Mouse (Mus musculus) frontal cortex, postnatal 10 days (tissue): ENCODE results near the gene Ckm.

Experiments used
- DNase-seq, 2 experiments: peaks; one replicate each; pipeline ENCODE4 v3.0.0; 2022; ENCODE audit warnings: low spot score in 2 of 2, mixed read lengths in 1 of 2

The Ckm gene

DNA sequence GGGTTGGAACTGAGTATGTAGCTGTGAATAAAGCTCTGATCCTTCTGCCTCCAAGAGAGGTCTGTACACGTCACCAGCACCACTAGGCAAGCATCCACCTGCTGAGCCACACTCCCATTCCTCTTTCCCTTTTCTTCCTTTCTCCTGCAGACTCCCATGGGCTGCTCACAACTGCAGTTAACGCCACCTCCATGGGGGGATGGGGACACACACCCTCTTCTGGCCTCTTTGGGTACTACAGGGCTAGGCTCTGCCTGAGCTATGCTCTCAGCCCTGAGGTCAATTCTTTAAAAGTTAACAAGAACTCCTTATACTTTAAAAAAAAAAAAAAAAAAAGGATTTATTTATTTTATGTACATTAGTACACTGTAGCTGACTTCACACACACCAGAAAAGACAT is 27.9 kb downstream of the Ckm start:
- no peak for DNase-seq

GRCm38 (mm10) chr7:19436276-19436675 is 31.7 kb downstream of the Ckm start:
- DNase-seq: no peak

DNA sequence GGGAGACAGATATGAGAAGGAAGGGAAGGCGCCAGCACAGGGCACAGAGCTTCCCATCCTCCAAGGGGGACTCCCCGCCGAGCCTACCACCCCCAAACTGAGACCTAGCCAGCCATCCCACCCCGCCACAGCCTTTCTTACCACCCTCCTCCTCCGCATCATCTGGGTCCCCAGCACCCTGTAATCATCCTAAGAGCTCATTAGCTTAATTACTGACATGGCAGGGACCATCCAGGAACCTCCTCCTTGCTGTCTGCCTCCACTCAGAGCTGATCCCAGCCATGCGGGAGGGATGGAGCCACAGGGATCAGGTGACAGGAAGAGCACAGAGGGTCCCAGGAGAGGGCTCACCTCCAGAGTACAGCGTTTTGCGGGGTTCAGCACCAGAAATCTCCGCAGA is 32.5 kb downstream of the Ckm start:
- no peak for DNase-seq

- DNase-seq: no peak
These were observed 37.0 kb downstream of the Ckm start for GRCm38 (mm10) chr7:19441448-19442091.

GRCm38 (mm10) chr7:19443344-19443743 is 38.8 kb downstream of the Ckm start:
- peak in 1 of 2 experiments; percentile 78 for DNase-seq

- no peak for DNase-seq
These were observed 40.2 kb downstream of the Ckm start for GRCm38 (mm10) chr7:19444801-19445200.

DNA sequence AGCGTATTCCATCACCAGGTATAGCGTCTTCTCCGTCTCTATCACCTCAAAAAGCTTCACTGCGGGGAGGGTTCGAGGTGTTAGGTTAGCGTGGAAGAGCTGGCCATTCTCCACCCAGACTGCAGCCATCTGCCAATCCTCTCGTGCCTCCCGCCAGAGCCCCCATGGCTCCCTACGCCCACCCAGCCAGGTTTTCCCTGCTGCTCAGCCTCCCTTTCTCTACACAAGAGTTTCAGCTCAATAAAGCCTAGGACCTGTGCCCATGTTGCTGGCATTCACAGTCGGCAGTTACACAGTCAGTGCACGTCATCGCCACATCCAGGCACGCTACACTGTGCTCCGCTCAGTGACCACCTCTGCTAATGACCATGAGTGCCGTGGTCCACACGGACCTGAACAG is 43.1 kb downstream of the Ckm start:
- DNase-seq: no peak

DNA sequence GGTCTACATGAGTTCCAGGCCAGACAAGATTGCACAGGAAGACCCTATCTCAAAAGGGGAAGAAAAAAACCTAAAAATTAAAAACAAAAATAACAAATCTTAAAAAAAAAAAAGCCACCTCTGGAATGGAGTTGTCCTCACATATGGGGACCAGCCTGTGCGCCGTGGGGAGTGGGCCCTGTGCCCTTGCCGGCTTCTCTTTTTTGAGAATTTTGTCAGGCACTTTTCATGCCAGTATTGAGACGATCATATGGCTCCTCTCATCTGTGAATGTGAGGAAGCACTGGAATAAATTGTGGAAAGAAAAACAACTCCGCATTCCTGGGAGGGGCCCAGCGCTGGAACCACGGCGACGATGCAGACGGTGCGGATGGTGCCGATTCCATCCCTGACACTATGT is 44.6 kb downstream of the Ckm start:
- DNase-seq: no peak

- no peak for DNase-seq
These were observed 50.6 kb downstream of the Ckm start for GRCm38 (mm10) chr7:19455186-19455585.

GRCm38 (mm10) chr7:19455819-19456495 is 51.4 kb downstream of the Ckm start:
- DNase-seq: no peak

DNA sequence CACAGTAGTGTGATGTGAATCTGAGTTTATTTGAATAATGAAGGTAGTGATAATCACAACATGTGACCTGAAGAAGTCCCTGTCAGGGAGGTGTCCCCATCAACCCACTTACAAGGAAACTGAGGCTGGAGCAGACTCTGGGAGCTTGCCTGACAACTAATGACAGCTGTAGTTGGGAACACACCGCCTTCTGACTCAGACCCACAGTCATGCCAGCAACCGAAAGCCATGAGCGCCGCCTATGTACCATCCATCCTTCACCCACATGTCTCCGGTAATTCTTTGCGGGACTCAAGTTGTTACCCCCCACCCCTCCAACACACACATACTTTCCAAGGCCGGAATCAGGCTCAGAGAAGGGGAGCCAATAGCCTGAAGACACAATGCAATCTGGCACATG is 52.1 kb downstream of the Ckm start:
- DNase-seq: no peak

- peak in 1 of 2 experiments; percentile 24 for DNase-seq
These were observed 53.0 kb downstream of the Ckm start for GRCm38 (mm10) chr7:19457414-19458071.

- DNase-seq: peak; percentile 65 to 68
These were observed 53.5 kb downstream of the Ckm start for GRCm38 (mm10) chr7:19458072-19458486.

DNA sequence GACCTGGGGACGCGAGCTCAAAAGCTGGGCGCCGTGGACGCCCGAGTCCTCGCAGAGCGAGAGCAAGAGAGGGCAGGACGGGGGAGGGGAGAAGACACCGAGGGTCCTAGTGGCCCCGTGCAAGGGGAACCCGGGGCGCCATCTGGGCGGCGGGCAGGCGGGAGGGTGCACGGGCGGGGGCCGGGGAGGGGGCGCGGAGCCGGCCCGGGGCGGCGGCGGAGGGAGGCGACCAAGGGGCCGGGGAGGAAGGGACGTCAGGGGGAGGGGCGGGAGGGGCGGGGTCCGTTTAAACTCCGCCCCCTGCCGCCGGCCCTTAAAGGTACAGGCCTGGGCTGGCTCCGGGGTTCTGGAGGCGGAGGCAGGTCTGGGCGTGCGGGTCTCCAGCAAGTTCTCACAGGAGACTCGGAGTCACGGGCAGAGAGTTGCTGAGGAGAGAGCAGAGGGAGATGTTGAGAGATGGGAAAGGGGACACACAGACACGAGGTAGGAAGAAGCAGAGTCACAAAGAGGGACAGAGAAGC is 54.1 kb downstream of the Ckm start, which contains the start of gene Mark4:
Mark4 (minus strand) TSS at position 231 of the 521 bp plus-strand sequence.
- peak; percentile 44 to 74 for DNase-seq

DNA sequence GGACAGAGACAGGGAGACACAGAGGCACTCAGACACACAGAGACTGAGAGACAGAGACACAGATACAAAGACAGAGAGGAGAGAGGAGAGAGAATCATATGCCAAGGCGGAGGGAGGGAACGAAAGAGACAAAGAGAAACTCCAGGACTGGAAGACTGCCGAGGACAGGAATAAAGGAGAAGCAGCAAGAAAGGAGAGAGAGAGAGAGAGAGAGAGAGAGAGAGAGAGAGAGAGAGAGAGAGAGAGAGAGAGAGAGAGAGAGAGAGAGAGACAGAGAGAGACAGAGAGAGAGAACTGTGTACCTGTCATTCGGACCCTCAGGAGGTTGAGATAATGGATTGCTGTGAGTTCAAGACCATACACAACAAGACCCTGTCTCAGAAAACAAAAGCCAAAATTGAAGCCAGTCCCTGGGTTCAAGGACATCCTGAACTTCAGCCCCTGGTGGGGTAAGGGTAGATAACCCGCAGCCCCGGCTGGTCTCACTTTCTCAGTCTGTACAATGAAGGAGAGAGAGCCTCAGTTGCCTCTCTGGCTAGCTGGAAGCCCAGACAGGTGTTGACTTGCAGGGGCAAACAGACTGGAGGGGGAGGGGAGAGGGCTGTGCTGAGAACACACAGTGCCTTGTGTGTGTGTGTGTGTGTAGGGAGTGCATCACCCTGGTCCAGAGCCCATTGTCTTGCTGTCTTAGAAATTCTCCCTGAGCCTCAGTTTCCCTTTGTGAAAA is 54.7 kb downstream of the Ckm start:
- no peak for DNase-seq

DNA sequence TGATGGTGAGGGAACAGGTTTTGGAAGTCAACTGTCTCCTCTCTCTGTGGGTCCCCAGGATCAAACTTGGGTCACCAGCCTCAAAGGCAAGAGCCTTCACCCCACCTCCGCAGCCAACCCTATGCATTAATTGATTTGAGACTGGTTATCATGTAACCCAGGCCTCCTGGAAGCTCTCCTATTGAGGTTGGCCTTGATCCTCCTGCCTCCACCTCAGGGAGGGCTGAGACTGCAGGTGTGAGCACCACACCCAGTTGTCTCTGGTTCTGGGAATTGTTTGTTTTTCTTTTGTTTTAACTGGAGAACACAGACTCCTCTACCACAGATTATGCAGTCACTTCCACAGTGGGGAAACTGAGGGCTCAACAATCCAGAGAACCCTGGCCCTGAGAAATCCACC is 55.9 kb downstream of the Ckm start:
- no peak for DNase-seq

GRCm38 (mm10) chr7:19461488-19461887 is 56.9 kb downstream of the Ckm start:
- peak; percentile 48 to 78 for DNase-seq

DNA sequence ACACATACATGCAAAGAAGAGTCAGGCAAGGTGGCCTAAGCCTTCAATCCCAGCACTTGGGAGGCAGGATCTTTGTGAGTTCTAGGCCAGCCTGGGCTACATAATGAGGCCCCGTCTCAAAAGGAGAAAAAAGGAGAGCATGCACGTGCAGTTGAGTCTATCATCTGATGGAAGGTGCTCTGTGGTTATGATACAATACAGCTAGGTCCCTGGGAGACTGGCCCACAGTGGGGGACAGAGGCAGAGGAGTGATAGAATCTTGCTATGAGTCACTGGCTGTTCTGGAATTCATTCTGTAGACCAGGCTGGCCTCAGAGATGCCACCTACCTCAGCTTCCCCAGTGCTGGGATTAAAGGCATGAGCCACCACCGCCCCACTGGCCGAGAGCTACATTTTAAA is 57.9 kb downstream of the Ckm start:
- DNase-seq: no peak

GRCm38 (mm10) chr7:19462884-19463381 is 58.4 kb downstream of the Ckm start, which contains the start of gene Exoc3l2:
TSS of gene Exoc3l2 (plus strand) at chr7:19463331.
- DNase-seq: no peak

- DNase-seq: no peak
These were observed 60.1 kb downstream of the Ckm start for GRCm38 (mm10) chr7:19464367-19465307.
